Mouse (Mus musculus): ENCODE measurements around the gene Dusp23. TPM values are rescaled to one million over a fixed set of nuclear protein-coding genes. Genes with fewer than 3 reads are reported as not detected.

Dusp23 gene
- 0.94 TPM for total RNA-seq (2023)

DNA sequence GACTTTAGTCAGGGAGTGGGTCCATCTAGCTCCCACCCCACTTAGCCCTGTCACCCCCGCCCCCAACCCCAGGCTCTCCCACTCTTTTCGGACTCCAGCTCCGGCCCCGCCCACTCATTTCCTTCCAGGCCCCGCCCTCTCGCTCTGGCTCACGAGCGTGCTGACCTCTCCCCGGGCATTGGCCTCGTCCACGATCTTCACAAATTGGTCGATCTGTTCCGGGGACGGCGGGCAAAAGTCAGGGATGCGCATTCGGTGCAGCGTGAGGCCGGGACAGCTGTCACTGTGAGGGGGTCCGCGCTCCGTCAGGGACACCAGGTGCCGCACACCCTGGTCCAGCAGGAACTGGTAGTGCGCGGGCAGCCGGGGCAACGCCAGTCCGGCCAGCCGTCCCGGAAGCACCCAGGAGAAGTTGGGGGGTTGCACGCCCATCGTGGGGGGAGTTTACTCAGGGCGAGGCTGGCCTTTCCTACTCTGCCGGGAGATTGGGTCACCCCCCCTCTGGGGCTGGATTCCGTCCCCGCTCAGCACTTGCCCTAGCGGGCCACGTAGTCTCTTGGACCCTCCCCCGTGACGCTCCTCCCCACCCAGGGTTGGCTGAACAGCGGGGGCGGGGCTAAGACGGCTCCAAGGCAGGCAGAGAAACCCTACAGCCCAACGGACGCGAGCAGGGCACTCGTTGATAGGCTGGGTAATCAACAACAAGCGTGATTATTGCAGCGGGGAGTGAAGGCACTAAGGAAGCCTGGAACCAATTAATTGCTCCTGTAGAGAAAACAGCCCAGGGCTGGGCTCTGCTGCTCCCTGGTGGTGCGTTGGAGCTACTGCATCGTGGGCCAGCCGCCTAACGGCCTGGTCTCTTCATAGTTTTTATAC is at the start of gene Dusp23:
Gene Dusp23 (minus strand): TSS at position 512 of the 876 bp plus-strand sequence.

GRCm38 (mm10) chr1:172602326-172602725 is 30.4 kb downstream of the Dusp23 start, which contains the start of gene Fcrl6:
Gene Fcrl6 (minus strand): TSS chr1:172602551.

GRCm38 (mm10) chr1:172590385-172590784 is 42.4 kb downstream of the Dusp23 start, which contains the start of gene Slamf8:
Gene Slamf8 (minus strand): TSS chr1:172590568.

Other genes starting within 250 kb of the Dusp23 start
- 0.59 TPM for gene Slamf9, start 157.6 kb downstream of the Dusp23 start, total RNA-seq (2023)
- 1.3 TPM for gene Igsf9, start 151.2 kb downstream of the Dusp23 start, total RNA-seq (2023)
- 182 TPM for gene Tagln2, start 132.9 kb downstream of the Dusp23 start, total RNA-seq (2023)
- 0.47 TPM for gene Cfap45, start 112.2 kb downstream of the Dusp23 start, total RNA-seq (2023)
- gene Vsig8, start 77.0 kb downstream of the Dusp23 start, total RNA-seq (2023): not detected
- 0.56 TPM for gene Slamf8, start 42.4 kb downstream of the Dusp23 start, total RNA-seq (2023)
- not detected for gene Fcrl6, start 30.4 kb downstream of the Dusp23 start, total RNA-seq (2023)
- not detected for gene Crp, start 65.1 kb upstream of the Dusp23 start, total RNA-seq (2023)